Mouse (Mus musculus): ENCODE measurements at regions not wholly inside any gene's neighbourhood (a gene's known extent, or its start where the extent isn't known, plus 50 kb on each side); places are given as distances from the start of the nearest gene placed in this dataset.

DNA sequence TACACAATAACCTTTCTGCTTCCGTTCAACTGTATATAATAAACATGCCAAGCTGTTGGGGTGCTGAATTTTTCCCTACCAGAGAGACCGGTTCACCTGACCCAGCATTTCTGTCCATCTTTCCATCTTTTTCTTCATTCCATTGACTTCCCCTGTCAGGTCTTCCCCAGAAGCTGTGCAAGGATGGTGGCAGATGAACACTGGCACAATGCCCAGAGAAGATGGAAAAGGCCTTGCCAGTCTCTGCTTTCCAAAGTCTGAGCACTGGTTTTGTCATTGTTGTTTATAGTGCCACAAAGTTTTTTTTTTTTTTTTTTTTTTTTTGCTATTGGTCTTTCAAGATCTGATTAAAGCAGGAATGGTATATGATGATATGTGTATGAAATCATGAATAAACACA lies 526.6 kb downstream of the Fgf9 start:
- CTCF ChIA-PET, result no interaction called here

DNA sequence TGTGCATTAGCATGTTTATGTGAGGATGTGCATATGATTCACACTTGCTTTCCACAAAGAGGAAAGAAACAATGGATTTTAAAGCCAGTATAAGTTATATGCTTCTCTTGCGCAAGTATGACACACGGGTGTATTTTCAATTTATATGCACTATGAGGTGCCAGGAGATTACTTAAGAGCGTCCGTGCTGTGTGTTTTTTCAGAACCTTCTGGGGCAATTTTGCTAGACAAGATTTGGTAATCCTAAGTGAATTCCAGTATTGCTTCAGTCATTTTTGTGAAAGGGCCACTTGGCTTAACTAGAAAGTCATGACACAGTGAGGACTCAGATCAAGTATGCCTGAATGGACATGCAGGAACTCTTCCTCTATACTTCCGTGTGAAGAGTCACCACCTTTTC lies 511.5 kb downstream of the Fgf9 start:
- CTCF ChIA-PET, result no interaction called here

DNA sequence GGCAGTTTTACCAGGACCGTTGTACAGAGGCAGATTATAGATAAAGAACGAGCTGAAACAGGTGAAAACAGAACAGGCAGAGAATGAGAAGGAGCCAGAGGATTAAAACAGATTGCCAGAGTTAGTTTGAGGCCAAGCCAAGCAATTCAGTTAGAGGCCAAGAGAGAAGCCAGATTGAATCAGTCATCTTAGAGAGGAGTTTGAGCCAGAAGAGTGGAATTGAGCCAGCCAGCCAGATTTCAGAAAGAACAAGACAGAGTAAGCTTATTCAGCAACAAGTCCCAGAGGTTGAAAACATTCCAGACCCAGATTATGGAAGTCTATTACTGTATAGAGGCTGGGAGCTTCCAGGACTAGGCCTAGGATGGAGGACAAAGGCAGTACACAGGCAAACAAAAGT lies 499.7 kb downstream of the Fgf9 start:
- CTCF ChIA-PET, result no interaction called here

DNA sequence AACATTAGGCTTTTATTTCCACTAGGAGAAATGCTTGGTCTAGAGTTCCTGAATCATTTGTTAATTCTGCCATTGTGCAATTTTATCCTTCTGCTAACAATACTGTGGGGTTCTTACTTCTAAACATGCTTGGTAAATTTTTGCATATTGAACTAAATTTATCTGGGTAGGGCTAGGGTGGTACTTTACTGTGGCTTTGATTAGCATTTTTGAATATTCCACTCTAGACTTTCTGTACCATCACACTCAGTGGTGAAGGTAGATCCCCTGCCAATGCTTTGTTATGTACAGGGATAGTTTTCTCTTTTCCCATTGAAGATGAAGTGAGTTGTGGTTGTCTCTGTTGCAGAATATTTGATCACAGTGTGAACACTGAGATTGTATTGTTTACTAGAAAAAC lies 497.1 kb downstream of the Fgf9 start:
- CTCF ChIA-PET, result no interaction called here

DNA sequence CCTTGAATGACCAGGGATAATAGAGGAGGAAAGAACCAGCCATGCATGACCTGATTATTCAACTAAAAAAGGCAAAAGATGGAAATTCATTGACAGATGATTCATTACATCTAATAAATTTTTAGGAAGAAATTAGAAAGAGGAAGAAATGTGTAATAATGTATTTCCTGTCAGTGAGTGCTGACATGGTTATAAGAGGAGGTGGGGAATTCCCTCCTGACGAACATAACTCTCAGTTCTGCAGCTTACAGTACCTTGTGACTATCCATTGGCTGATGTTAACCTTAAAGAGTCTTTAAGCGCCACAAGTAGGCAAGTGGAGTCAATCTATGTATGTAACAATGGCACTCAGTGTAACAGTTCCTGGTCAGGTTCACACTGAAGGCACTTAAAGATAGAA lies 492.7 kb downstream of the Fgf9 start:
- CTCF ChIA-PET, result no interaction called here

DNA sequence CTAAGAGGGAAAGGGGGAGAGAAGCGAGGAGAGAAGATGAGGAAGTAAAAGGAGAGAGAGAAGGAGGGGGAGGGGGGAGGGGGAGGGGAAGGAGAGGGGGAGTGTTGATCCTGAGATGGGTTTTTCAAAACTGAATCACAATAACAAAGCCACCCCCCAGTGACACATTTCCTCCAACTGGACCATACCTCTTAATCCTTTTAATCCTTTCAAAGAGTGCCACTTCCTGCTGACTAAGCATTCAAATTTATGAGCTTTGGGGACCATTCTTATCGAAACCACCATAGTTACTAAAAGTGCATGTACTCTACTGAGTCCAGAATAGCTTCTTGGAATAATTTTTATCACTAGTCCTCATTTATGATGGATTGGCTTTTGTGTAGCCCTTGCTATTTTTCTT lies 480.4 kb downstream of the Fgf9 start:
- CTCF ChIA-PET, result no interaction called here

DNA sequence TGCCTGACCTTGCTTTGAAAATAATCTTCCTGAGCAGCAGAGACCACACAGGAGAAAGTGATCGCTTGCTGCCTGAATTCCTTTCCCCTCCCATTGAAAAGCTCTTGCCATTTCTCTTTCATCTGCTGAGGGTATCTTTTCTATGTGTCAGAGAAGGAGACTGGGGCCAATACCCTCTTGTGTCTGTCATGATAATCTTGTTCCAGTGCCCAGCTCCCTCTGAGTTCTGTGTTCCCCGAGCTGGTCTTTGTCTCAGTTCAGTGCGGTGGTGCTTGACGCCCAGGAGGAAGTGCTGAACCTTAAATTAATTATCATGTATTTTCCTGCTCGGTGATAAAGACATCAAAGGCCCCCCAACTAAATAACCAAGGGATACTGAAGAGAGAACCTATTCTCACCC lies 475.4 kb downstream of the Fgf9 start:
- CTCF ChIA-PET, result no interaction called here

DNA sequence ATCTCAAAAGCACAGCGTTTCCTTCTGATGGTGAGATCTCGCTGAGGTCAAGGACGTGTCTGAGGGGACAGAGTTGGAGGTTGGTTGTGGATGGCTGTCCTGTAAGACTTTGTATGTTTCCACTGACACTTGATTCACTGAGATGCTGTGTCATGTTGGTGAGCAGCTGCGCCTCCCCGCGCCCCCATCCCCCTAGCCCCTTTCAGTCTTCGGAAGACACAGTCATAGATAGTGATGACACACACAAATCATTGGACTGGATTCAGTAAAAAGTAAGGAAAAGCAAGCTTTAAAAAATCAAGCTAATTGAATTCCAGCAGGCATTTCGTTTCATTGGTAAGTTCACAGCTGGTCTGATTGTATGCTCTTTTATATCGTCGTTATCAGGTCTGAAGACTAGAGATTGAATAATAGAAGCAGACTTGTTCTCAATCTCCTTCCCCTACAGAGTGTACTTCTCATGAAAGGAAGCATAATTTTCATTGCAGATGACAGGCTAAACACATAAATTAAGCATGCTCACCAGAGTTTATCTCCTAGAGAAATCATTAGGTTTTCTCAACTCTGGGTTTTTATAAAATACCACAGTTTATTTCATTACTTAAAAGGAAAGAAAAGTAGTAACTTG lies 472.9 kb downstream of the Fgf9 start:
- CTCF ChIA-PET, result no interaction called here

DNA sequence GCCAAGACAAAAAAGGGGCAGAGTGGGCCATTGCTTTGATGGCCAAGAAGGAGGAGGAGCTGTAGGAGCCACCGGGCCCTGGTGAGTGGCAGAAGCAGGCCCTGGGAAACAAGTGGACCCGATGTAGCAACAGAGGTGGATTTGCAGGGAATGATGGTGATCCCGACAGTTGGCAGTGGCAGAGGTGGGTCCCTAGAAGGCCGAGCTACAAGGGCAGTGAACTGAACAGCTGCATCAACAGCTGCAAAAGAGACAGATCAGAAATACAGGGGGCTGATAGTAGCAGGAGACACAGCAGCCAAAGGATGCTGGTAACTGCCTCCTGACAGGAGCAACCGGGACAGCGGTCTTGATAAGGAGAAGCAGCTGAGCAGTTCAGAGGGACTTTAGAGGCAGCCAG lies 467.8 kb downstream of the Fgf9 start:
- CTCF ChIA-PET, result no interaction called here

DNA sequence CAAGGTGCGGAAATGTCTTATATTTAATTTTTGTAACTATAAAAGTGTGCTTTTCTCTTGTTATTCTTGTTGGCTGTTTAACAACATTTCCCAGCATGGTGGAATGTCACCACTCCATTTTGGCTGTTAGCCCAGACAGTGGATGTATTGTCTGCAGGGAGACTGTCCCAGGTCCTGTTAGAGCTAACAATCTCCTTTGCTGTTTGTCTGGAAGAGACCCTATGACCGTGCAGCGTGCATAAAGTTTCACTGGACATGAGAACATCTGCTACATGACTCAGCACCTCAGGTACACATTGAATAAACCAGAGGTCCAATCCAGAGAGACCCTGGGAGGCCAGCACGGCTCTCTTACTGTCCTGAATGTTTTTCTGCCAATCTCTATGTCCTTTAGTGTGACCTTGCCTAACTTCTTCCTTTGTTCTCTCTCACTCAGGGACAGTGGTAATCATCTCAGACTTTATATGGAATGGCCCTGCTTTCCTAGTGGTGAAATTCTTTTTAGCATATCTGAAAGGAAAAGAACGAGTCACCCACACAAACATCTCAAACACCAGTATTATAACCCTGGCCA lies 450.7 kb downstream of the Fgf9 start:
- CTCF ChIA-PET, result no interaction called here

DNA sequence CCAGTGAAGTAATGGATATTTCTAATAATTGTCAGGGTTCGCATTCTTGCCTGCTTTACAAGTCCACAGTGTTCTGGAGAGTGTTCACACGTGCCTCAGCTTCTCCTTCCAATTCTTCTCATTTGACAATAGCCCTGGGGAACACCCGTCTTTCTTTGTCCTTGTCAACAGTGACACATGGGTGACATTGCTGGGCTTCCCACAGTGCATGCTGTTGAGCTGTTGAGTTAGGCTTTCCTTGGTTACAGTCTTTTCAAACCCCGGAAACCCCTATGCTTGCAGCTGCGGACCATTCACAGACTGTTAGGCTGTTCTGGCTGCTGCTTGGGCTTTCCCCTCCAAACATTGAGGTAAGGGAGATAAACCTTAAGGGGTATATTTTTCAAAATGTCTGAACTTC lies 450.0 kb downstream of the Fgf9 start:
- CTCF ChIA-PET, result no interaction called here

DNA sequence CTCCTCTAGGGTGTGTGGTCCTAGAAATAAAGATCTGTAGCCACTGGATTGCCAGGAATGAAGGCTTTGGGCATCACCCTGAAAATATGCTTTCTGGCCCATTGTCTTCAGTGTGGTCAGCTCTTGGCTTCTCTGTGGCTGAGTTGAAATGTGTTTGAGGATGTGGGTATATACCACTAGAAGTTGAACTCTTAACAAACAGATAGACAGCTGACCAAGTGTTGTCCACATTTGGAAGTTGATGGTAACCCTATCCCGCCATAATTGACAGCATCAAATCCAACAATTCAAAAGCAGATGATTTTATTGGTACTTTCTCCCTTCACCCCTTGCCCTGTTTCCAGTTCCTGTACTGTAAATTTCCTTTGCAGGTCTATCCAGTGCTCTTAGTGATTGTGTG lies 448.7 kb downstream of the Fgf9 start:
- CTCF ChIA-PET, result no interaction called here

DNA sequence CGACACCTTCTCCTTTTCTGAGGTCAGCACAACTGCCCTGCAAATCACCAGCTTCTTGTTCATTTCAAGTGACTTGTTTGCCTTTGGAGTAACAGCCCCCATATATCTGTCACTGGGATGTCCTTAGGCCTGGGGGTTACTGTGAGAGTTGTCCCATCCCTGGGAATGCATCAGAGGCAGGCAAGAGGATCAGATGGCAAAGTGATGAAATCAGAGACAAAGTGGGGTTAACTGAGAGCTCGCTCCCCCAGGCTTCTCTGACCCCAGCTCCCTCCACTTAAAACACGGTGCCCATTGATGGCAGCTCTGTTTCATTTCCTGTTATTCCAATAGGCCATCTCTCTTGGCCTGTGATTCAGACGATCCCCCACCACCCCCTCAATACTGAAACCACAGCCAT lies 446.2 kb downstream of the Fgf9 start:
- CTCF ChIA-PET, result no interaction called here

DNA sequence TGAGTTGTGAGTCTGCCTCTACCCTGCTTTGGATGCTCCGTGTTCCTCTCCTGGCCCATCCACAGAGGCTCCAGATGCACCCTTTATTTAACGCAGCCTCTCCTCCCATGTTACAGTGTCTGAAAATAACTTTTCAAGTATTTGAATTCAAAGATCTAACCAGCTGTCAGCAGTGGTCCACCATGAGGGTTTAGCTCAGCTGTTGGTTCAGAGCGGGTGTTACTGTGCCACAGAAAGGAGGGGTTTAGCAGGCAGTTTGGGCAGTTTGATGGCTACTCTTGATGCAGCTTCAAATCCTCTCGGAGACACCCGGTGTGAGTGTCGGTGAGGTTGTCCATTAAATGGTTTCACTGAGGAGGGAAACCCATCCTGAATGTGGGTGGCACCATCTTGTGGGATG lies 441.8 kb downstream of the Fgf9 start:
- CTCF ChIA-PET, result no interaction called here

DNA sequence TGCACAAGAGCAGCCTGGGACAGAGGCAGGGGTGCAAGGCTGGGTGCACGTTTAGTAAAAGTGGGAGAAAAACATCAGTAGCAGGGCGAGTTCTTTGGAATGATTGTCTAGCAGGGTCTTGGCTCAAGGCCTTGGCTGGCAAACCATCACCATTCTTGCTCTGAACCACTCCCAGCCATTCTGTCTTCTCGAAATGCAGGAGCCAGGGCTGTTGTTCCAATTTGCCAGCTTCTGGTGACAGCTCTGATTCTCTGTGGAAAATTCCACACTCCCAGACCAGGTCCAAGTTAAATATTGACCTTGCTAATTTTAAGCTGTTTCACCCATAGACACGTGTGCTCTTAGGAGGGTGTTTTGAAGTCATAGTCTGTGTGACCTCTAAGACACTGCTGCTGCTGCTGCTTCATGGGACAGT lies 441.2 kb downstream of the Fgf9 start:
- CTCF ChIA-PET, result no interaction called here

DNA sequence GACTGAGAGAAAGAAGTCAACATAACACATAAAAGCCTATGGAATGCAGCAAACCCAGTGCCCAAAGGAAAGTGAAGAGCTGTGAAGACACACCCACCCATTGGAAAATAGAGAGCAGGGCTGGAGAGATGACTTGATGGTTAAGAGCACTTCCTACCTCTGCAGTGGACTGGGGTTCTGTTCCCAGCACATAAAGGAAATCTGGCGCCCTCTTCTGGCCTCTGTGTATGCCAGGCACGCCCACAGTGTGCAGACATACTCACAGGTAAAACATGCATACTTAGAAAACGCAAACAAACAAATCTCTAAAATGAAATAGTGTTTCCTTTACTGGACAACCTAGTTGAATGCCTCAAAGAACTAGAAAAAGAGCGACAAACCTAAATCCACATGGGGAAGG lies 440.4 kb downstream of the Fgf9 start:
- CTCF ChIA-PET, result no interaction called here

DNA sequence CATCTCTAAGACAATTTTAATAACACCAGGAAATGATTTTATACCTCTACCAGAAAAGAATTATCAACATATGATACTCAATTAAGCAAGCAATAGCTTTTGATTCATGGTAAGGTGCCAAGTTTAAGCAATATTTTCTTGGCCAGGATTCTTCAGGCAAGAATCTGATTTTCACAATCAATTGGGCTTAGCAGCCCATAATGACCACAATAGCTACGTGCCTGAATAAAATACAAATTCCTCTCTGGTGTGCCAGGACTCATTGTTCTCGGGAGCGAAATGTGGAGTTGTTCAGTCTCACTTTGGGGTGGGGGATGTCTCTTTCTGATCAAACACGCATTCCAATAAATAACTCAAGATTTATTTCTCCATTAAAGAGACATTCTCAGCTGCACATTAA lies 438.8 kb downstream of the Fgf9 start:
- CTCF ChIA-PET, result no interaction called here

DNA sequence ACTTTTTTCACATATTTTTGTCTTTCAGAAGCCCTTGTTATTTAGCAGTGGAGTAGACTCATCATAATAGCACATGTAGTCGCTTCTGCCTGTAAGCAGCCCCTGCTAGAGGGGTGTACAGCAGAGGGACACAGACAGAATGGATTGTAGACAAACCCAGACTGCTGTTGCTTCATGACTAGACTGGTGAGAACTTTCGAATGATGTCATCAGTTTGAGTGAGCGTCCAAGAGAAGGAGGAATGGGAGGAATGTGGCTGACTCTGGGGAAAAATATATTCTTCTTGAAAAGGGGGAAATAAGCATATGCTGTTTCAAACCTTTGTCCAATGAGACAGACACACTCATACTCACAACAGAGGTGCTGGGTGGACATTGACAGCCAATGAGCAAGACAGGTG lies 436.1 kb downstream of the Fgf9 start:
- CTCF ChIA-PET, result no interaction called here

DNA sequence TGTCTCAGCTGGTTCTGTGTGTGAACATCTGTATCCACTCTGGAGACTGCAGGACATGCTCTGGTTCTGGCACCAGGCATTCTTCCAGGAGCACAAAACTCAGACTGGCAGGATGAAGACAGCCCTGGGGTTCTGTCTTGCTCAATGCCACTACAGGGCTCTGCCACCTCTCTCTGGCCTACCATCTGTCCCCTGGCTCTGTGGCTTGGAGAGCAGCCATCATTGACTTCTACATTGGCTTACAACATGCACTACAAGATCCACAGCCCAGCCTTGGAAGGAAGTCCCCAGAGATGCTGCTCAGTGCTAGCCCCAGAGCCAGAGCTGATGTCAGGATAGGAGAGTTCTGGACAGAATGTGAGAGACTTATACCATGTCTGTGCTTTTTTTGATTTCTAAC lies 435.5 kb downstream of the Fgf9 start:
- CTCF ChIA-PET, result no interaction called here

DNA sequence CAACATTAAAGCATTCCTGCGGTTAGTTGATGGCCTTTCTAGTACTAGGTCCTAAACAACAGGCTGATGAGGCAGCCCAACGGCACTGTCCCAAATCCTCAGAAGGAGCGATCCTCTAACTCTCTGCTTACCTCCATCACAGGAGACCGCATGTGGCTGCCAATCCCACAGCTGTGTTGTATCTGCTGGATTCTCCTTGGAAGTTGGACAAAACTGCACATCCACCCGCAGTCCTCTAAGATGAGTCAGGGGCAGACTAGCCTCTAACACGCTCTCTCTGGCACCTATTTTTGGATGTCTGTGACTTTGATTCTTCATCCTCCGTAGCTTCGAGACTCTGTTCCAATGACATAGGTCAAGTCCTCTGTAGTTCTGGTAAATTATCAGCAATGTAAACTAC lies 432.5 kb downstream of the Fgf9 start:
- CTCF ChIA-PET, result no interaction called here

DNA sequence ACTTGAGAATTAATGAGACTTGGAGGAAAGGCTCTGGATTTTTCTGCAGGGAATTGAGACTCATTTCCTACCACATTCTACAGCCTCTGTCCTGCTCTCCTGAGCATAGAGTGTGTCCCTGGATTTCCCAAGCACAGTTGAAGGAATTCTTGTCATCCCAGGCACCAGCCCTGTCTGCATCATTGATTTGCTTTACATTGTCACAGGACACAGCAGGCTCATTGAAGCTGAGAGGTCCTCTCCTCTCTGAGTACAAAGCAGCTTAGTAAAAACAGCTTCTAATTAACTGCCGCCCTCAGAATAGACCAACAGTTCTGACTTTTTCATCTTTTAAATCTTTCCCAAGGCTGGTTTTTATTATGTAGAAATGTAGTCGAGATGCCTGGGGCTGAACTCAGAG lies 429.7 kb downstream of the Fgf9 start:
- CTCF ChIA-PET, result no interaction called here

DNA sequence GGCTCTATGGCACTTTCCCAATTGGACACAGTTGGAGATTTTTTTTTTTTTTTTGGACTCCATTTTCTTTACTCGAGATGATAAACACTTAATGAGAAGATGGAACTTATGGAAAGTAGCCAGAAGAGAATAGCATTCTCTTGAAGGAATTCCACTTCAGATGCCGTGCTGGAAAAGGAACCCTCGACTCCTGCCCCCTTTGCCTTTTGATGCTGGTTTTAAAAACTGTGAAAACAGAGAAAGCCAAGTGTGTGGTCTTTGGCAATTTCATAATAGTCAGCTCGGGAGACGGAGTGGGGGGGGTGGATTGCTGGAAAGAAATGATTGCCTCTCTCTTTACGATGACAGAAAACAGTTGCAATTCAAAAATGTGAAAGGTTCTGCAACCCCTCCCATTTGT lies 429.2 kb downstream of the Fgf9 start:
- CTCF ChIA-PET, result no interaction called here

DNA sequence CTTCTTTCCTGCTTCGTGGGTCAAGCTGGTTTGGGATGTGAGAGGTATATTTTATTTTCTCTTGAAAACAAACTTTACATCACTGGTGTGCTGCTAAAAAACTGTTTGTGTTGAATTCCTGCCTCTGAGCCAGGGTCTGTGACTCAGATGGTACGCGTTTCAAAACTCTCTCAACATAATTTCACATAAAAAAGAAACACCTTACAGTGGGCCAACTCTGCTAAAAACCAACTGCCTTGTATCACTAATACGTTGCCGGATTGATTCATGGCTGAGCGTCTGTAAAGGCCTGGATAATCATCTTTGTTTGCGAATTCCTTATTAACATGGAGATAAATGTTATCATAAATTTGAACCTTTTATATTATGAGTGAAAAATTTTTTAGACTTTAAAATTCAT lies 428.7 kb downstream of the Fgf9 start:
- CTCF ChIA-PET, result no interaction called here

DNA sequence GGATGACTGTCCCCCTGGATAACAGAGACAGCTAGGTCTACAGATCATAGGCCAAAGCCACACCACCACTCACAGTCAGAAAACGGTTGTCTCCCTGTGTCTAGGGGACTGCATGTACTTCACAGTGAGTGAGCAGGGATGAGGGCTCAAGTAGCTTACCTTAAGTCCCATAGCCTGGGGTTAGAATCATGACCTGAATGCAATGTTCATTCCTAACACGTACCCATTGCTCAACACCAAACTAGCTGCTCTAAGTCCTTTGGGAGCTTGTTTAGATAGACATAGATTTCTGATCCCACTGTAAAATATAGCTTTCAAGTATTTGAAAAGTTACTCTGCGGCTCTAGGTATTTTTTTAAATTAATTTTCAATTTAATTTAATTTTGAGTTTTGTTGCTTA lies 426.6 kb downstream of the Fgf9 start:
- CTCF ChIA-PET, result no interaction called here
